Mouse (Mus musculus) 3T3-L1 (cell line): ENCODE results near the gene Wdr66.

Source experiments
- DNase-seq: peaks from one replicate; pipeline ENCODE4 v3.0.0-alpha.2; 2015; ENCODE audit warnings: low read depth, low spot score

Wdr66 gene

GRCm38 (mm10) chr5:123313851-123314380 lies 62.0 kb downstream of the Wdr66 start:
- no peak for DNase-seq

DNA sequence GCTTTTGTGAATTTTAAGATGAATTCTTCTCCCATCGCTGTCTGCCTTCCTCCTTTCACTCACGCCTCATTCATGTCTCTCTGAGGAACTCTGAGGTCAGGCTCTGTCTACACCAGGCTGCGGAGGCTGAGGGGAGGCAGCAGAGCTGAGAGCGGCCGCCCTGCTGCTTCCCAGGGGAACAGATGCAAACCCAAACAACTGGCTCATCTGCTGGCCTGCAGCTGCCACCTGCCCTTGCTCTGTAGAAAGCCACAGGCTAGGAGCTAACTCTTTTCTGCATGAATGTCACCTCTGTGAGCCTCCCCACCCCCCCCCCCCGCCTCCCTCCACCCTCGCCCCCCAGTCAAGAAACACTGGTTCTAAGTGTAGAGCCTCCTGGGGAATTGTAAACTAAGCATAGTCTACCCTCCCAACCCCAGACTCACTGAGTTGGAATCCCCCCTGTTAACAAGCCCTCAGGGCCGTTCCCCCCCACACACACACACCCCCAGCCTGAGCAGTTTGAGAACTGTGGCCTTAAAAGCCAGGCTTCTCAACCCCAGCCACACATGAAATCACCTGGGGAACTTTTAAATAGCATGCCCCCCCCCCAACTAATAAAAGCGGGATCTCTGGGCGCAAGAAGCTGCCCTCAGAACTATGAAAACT lies 63.4 kb downstream of the Wdr66 start:
- DNase-seq: no peak

DNA sequence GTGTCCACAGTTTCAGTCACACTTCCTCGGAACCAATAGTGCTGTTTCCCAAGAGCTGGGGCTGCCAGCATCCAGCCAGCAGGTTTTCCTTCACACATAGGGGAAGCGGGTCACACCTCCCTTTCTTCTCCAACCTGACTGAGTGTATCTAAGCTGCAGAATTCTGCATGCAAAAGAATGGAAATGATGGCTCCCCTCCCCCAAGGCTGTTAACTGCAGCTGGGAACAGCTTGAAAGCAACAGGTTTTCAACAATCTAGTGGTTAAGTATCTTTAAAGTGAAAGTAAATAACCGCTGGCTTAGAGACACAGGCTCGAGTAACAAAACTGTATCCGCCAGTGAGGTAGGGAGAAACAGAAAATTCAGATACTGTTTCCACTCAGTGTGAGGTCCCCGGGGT lies 66.1 kb downstream of the Wdr66 start:
- DNase-seq: no peak

DNA sequence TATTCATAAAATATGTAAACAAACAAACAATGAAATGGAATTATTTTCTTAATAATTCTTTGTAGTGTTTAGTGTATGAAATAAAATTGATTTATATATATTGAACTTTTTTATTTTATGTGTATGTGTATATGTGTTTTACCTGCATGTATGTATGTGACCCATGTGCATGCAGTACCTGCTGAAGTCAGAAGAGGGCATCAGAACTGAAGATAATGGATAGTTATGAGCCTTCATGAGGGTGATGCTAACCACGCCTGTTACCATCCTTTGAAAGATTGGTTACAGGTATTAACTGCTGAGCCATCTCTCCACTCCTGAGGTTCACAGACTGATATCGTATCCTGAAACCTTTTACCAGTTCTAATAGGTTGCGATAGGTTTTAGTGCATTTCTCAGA lies 68.2 kb downstream of the Wdr66 start:
- no peak for DNase-seq

GRCm38 (mm10) chr5:123324242-123324641 lies 72.3 kb downstream of the Wdr66 start:
- no peak for DNase-seq

- DNase-seq: peak; percentile 90
Observed at GRCm38 (mm10) chr5:123326006-123326750, 74.3 kb downstream of the Wdr66 start.

DNA sequence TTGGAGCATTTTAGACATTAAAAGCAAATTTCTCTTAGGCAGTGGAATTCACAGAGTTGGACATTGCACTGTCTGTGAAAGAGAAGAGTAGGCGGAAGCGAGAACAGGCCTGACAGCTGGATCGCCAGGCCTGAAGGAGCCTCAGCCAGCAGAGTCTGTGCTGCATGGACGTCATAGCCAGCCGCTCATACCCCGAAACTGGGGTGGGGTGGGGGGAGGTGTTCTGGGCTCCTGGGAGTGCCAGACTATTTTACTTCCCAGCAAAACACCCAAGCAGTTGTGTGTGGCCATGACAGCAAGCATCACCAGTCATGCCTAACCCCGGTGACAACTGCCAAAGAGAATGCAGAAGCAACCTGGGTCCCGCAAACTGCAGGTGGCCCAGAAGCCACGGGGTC lies 74.8 kb downstream of the Wdr66 start:
- no peak for DNase-seq

- no peak for DNase-seq
Observed at GRCm38 (mm10) chr5:123327686-123328085, 75.8 kb downstream of the Wdr66 start.

- DNase-seq: no peak
Observed at GRCm38 (mm10) chr5:123333566-123333965, 81.7 kb downstream of the Wdr66 start.

GRCm38 (mm10) chr5:123336205-123336961 lies 84.5 kb downstream of the Wdr66 start:
- no peak for DNase-seq

DNA sequence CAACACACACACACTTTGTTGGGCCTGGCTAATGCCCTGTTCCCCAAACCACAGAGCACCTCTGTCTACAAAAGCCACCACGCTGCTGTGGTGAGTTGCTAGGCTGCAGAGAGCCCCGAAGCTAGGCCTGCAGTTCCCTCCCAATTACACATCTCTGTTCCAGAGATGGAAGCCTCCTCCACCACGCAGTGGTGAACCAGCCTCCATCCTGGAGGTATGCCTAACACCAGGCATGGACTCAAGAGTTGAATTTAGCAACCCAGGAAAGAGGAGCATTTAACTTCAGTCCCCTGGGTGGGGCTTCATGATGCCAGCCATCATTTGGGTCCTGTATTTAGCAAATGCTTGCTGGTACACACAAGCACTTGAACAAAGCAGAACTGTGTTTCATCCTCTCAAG lies 86.6 kb downstream of the Wdr66 start:
- DNase-seq: no peak

GRCm38 (mm10) chr5:123343707-123344627 lies 92.1 kb downstream of the Wdr66 start, which contains the start of gene Bcl7a:
Gene Bcl7a, plus strand, starts transcription at chr5:123343834.
- DNase-seq: peak; percentile 81

- DNase-seq: no peak
Observed at GRCm38 (mm10) chr5:123344628-123344962, 92.7 kb downstream of the Wdr66 start.

DNA sequence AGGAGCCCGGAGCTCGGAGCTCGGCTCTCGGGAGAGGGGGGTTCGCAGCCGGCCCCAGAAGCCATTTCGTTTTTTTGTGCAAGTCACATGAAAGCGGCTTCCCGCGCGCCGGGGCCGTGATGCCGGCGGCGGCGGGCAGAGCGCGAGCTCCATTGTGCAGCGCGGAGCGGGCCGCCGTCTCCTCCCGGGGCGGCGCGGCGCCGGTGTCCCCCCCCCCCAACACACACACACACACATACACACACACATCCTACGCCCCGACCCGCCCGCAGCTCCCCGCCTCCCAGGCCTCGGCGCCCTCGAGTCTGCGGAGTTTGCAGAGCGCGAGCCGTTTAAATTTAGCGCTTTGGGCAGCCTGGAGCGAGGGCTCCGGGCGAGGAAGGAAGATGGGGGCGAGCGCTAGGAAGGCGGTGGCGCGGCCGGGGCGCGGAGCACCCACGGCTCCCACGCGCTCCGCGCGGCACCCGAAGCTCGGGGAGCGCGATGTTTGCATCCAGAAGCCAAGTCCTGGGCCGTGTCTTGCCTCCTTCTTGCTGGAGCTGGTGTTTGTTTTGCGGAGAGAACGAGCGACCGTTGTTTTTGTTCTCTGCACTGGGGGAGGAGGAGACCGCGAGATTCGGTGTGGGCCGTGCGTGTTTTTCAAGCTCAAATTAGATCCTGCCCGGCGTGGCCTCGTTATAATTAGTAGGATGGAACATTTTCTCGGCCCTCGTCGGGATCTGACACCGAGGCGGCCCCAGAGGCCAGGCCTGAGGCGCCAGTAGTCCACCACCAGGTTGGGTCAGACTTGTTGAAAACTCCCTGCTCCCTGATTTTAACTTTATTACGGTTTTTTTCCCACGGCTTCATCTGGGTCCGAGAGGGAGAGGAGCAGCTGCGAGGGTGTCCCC lies 93.3 kb downstream of the Wdr66 start:
- peak; percentile 59 for DNase-seq

- peak; percentile 84 for DNase-seq
Observed at GRCm38 (mm10) chr5:123345853-123346654, 94.2 kb downstream of the Wdr66 start.

GRCm38 (mm10) chr5:123346701-123347270 lies 94.9 kb downstream of the Wdr66 start:
- DNase-seq: no peak

DNA sequence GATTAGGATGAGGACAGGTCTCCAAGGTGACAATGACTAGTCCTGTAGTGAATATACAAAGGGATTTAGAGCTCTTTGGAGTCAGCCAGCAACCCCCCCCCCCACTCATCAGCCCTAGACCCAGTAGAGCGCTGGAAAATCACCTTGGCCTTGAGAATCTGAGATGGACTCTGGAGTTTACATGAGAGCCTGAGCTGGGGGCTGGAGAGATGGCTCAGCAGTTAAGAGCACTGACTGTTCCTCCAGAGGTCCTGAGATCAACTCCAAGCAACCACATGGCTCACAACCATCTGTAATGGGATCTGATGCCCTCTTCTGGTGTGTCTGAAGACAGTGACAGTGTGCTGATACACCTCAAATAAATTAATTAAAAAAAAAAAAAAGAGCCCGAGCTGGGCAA lies 96.1 kb downstream of the Wdr66 start:
- DNase-seq: no peak

DNA sequence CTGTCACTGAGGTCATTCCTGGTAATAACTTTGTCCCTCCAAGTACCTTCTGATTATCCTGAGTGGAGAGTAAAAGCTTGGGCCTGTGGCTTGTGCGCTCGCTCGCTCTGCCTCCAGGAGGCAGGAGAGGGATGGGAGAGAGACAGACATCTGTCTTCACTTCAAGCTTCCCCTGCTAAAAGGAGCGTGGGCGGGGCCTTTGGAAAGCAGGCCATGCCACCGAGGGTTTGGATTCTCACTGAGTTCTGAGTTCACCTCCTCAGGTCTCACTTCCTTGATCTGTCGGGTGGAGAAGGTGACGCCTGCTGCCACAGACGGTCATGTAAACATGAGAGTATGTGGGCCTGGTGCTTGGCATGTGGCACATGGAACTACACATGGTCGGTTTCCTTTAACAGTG lies 98.5 kb downstream of the Wdr66 start:
- DNase-seq: peak; percentile 26

- DNase-seq: no peak
Observed at GRCm38 (mm10) chr5:123355918-123356317, 104.0 kb downstream of the Wdr66 start.
